Mouse (Mus musculus): ENCODE results near the gene Kdm5c. TPM values are rescaled to one million over a fixed set of nuclear protein-coding genes. Genes with fewer than 3 reads are reported as not detected.
A peak's percentile ranks its signal among the peaks of the same experiment; 100 is the strongest.
"Not testable (repeated sequence)": the region's sequence is repeated elsewhere in the genome, so short reads cannot be mapped to it uniquely, and the experiment has no call there.

The Kdm5c gene
- polyA plus RNA-seq, 1 experiment from 2014 or later, result 48.4 TPM

DNA sequence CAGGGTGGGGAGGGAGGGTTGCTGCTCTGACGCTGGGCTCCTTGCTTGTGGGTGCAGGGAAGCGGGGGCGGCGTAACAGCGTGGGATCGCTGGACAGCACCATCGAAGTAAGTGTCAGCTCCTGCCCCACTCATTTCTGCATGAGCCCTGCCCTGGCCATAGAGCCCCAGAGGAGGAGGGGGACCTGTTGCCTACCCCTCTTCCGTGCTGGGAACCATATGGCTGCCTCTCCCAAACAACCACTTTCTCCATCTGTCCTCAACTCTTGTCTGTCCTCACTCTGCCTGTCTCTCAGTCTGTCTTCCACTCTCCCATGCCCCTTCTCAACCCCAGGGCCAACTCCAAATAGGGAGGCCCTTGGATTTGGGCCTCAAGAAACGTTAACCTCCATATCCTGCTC lies 10.6 kb upstream of the Kdm5c start:
- no peak overlapping the region for H3K27ac ChIP-seq
- H3K4me3 ChIP-seq, result no peak overlapping the region
- H3K9me3 ChIP-seq, result no peaks in the 10 kb centered on the region
- H3K9ac ChIP-seq, result no peak overlapping the region
- 0 out of 2 replicates have a peak, but pooled peaks cover 5% of the 10 kb centered on the region for H3K36me3 ChIP-seq
- H3K4me1 ChIP-seq, result no peaks in the 10 kb centered on the region
- no peak overlapping the region for H3K4me2 ChIP-seq (replicated peaks)
- ATAC-seq (ENCODE audit: low FRiP score, low read depth), result no peak
- WGBS, result 43% methylated on average over 9 of the region's 9 CpGs
- H3K27me3 ChIP-seq, result peaks cover 76% of the 10 kb centered on the region

DNA sequence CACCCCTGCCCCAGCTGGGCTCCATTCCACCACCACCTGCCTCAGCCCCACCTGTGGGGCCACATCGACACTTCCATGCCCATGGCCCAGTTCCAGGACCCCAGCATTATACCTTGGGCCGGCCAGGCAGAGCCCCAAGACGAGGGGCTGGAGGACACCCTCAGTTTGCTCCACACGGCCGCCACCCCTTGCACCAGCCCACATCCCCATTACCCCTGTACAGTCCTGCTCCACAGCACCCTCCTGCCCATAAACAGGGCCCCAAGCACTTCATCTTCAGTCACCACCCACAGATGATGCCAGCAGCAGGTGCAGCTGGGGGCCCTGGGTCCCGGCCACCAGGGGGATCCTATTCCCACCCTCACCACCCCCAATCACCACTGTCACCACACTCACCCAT lies 9.5 kb upstream of the Kdm5c start:
- Histone ChIP-seq H3K9ac (no peak overlapping the region), H3K4me2 (replicated peaks) (no peak overlapping the region), H3K27ac (no peak overlapping the region), H3K4me1 (no peaks in the 10 kb centered on the region), H3K9me3 (no peaks in the 10 kb centered on the region), H3K27me3 (peaks cover 73% of the 10 kb centered on the region), H3K36me3 (0 out of 2 replicates have a peak, but pooled peaks cover 5% of the 10 kb centered on the region), H3K4me3 (no peak overlapping the region)
- WGBS, result 86% methylated on average over 6 of the region's 6 CpGs
- no peak for ATAC-seq (ENCODE audit: low FRiP score, low read depth)

DNA sequence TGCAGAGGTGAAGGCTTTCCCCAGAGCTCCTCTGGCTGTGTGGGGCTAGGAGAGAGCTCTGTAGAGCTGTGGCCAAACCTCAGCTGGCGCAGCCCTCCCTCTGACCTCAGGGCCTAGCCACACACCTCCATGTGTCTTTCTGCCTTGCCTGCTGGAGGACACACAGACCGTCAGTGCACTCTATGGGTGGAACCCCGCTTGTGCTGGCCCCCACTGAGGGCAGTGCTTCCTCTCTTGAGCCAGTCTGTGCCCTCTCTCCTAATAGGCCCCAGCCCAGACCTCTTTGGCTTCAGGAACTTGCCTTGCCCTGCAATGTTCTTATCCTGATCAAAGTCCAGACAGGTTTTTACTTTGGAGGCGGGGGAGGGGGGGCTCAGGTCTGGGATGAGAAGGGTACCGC lies 8.5 kb upstream of the Kdm5c start:
- peaks cover 64% of the 10 kb centered on the region for H3K27me3 ChIP-seq
- H3K4me1 ChIP-seq, result no peaks in the 10 kb centered on the region
- 0 out of 2 replicates have a peak, but pooled peaks cover 5% of the 10 kb centered on the region for H3K36me3 ChIP-seq
- no peak overlapping the region for H3K27ac ChIP-seq
- whole genome bisulfite sequencing, result 71% methylated on average over 5 of the region's 5 CpGs
- no peak for ATAC-seq (ENCODE audit: low FRiP score, low read depth)
- no peak overlapping the region for H3K4me2 ChIP-seq (replicated peaks)
- no peak overlapping the region for H3K4me3 ChIP-seq
- no peak overlapping the region for H3K9ac ChIP-seq
- H3K9me3 ChIP-seq, result no peaks in the 10 kb centered on the region

DNA sequence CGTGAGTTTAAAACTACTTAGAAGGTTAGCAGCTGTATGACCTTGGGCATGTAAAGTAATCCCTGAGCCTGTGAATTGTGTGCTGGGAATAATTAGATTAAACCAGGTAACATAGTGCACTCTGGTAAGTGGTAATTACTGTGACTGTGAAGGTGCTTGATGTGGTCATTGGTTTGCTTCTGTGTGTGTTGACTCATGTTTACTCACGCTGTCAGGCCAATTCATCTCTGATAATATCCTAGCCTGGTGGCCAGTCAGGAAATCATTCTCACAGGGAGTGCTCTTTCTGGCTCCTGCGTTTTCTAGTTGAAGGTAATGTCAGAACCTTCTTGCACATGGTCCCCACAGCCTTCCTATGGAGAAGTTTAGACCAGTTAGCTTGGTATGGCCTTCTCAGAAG lies 1.3 kb downstream of the Kdm5c start:
- WGBS, result 17% methylated on average over 3 of the region's 3 CpGs
- H3K9me3 ChIP-seq, result no peaks in the 10 kb centered on the region
- H3K27ac ChIP-seq, result no peak overlapping the region
- H3K4me3 ChIP-seq, result peak overlapping the region; percentile 82
- ATAC-seq (ENCODE audit: low FRiP score, low read depth), result no peak
- peak overlapping the region; percentile 95 for H3K9ac ChIP-seq
- peak overlapping the region; percentile 85 for H3K4me2 ChIP-seq (replicated peaks)
- no peaks in the 10 kb centered on the region for H3K27me3 ChIP-seq
- peaks cover 16% of the 10 kb centered on the region for H3K4me1 ChIP-seq
- H3K36me3 ChIP-seq, result peaks cover 17% of the 10 kb centered on the region

DNA sequence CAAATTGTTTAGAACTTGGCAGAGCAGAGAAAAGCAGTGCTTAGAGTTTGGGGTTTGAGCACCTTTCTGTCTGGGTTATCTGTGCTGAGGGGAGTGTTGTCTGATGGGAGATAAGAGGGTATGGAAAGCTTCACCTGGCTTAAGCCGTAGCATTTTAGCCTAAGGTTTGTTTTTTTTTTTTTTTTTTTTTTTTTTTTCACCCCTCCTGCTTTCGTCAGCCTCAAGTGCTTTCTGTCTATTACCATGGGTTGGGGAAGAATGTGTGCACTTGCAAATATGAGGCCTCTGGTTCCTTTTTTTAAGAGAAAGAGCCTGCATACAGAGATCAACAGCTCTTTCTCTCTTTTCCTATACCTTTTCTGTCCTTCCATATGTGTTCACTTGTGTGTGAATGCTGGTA lies 2.9 kb downstream of the Kdm5c start:
- Histone ChIP-seq H3K27ac (no peak overlapping the region), H3K4me3 (0 out of 2 replicates have a peak overlapping the region, but pooled peaks have one; percentile 82), H3K4me2 (replicated peaks) (peak overlapping the region; percentile 85), H3K9me3 (no peaks in the 10 kb centered on the region), H3K9ac (no peak overlapping the region), H3K27me3 (no peaks in the 10 kb centered on the region), H3K36me3 (peaks cover 32% of the 10 kb centered on the region), H3K4me1 (peaks cover 16% of the 10 kb centered on the region)
- ATAC-seq (ENCODE audit: low FRiP score, low read depth), result no peak
- 84% methylated on average over 2 of the region's 2 CpGs for WGBS

DNA sequence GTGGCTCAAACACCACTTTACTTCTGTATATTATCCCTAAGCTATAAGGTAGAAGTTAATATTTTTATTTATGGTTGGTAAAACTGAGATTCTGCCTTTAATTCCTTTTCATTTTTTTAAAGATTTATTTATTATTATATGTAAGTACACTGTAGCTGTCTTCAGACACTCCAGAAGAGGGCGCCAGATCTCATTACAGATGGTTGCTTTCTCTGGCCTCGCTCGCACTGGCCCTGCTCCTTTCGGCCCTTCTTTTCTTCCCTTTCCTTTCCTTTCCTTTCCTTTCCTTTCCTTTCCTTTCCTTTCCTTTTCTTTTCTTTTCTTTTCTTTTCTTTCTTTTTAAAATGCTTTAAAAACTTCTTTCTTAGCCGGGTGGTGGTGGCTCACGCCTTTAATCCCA lies 10.3 kb downstream of the Kdm5c start:
- not testable (repeated sequence) for H3K27ac ChIP-seq; H3K9me3 ChIP-seq; H3K9ac ChIP-seq; H3K4me2 ChIP-seq (replicated peaks); H3K27me3 ChIP-seq; H3K4me3 ChIP-seq; ATAC-seq (ENCODE audit: low FRiP score, low read depth); H3K4me1 ChIP-seq
- 87% methylated on average over 6 of the region's 6 CpGs for WGBS
- H3K36me3 ChIP-seq, result peaks cover 89% of the 10 kb centered on the region

DNA sequence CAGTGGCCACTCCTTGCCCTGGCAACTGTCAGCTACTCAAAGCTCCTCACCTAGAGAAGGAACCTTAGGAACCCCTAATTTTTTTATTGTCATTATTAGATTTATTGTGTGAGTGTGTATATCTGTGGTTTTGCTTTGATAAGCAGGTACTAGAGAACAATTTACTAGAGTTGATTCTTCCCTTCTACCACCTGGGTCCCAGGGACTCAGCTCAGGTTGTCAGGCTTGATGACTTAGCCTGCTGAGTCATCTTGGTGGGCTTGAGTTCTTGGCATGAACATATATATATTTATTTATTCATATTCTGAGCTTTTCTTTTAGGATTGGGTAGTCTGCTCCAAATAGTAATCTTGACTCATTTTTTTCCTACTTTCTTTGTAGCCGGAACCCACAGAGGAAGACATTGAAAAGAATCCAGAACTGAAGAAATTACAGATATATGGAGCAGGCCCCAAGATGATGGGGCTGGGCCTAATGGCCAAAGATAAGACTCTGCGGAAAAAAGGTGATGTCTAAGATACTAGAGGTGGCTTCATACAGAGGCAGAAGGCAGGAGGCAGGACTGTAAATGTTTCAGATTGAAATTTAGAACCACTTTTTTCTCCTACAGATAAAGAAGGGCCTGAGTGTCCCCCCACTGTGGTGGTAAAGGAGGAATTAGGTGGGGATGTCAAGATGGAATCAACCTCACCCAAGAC lies 11.8 kb downstream of the Kdm5c start:
- H3K9ac ChIP-seq, result no peak overlapping the region
- H3K36me3 ChIP-seq, result peaks cover 88% of the 10 kb centered on the region
- H3K27me3 ChIP-seq, result no peaks in the 10 kb centered on the region
- ATAC-seq (ENCODE audit: low FRiP score, low read depth), result no peak
- H3K27ac ChIP-seq, result no peak overlapping the region
- H3K9me3 ChIP-seq, result no peaks in the 10 kb centered on the region
- no peak overlapping the region for H3K4me3 ChIP-seq
- H3K4me1 ChIP-seq, result no peaks in the 10 kb centered on the region
- no peak overlapping the region for H3K4me2 ChIP-seq (replicated peaks)
- WGBS, result 95% methylated on average over 2 of the region's 2 CpGs

DNA sequence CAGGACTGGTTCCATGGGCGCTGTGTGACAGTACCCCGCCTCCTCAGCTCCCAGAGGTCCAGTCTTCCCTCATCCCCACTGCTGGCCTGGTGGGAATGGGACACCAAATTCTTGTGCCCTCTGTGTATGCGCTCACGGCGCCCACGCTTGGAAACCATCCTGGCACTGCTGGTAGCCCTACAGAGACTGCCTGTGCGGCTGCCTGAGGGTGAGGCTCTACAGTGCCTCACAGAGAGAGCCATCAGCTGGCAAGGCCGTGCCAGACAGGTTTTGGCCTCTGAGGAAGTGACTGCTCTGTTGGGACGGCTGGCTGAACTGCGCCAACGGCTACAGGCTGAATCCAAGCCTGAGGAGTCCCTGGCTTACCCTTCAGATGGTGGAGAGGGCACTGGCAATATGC lies 38.4 kb downstream of the Kdm5c start:
- H3K36me3 ChIP-seq, result peaks cover 98% of the 10 kb centered on the region
- 94% methylated on average over 11 of the region's 11 CpGs for WGBS
- no peak overlapping the region for H3K27ac ChIP-seq

DNA sequence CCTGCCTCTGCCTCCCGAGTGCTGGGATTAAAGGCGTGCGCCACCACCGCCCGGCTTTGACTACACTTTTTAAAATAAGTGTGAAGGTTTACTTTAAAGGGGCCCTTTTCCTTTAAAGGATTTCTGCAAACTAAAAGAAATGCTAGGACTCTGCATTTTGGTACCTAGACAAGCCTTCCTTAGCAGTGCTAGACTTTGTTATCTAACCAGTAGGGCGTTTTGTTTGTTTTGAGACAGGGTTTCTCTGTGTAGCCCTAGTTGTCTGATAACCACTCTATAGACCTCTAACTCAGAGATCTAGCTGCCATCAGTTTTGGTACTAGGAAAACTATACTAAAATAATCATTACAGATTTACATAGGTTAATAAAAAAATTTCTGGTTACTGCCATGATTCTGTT lies 46.6 kb downstream of the Kdm5c start:
- no peak for ATAC-seq (ENCODE audit: low FRiP score, low read depth)
- Histone ChIP-seq H3K36me3 (peaks cover 19% of the 10 kb centered on the region), H3K27me3 (no peaks in the 10 kb centered on the region), H3K4me3 (no peak overlapping the region), H3K4me2 (replicated peaks) (no peak overlapping the region), H3K9ac (no peak overlapping the region), H3K9me3 (no peaks in the 10 kb centered on the region), H3K27ac (no peak overlapping the region), H3K4me1 (no peaks in the 10 kb centered on the region)
- 91% methylated on average over 6 of the region's 6 CpGs for WGBS

More for the DNA sequence above, 38.4 kb downstream of the Kdm5c start:
- no peak for ATAC-seq (ENCODE audit: low FRiP score, low read depth)
- Histone ChIP-seq H3K27me3 (no peaks in the 10 kb centered on the region), H3K9ac (no peak overlapping the region), H3K4me1 (no peaks in the 10 kb centered on the region), H3K4me3 (no peak overlapping the region), H3K4me2 (replicated peaks) (no peak overlapping the region), H3K9me3 (no peaks in the 10 kb centered on the region)

DNA sequence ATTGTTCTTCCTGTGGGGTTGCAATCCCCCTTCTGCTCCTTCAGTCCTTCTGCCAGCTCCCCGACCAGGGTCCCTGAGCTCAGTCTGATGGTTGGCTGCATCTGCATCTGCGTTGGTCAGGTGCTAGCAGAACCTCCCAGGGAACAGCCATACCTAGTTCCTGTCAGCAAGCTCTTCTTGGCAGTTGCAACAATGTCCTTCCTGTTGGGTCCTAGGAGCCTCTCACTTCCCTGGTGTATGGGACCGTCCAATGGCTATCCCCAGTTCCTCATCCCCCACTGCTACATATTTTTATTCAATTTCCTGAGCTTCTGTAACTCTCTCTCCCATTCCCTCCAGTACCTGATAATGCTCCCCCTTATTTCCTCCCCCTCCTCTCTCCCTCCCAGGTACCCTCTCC lies 51.9 kb downstream of the Kdm5c start:
- H3K27me3 ChIP-seq, result no peaks in the 10 kb centered on the region
- H3K4me1 ChIP-seq, result no peaks in the 10 kb centered on the region
- no peak overlapping the region for H3K4me2 ChIP-seq (replicated peaks)
- no peaks in the 10 kb centered on the region for H3K9me3 ChIP-seq
- no peak overlapping the region for H3K9ac ChIP-seq
- ATAC-seq (ENCODE audit: low FRiP score, low read depth), result no peak
- 72% methylated on average over 3 of the region's 3 CpGs for WGBS
- no peaks in the 10 kb centered on the region for H3K36me3 ChIP-seq
- no peak overlapping the region for H3K4me3 ChIP-seq
- no peak overlapping the region for H3K27ac ChIP-seq

DNA sequence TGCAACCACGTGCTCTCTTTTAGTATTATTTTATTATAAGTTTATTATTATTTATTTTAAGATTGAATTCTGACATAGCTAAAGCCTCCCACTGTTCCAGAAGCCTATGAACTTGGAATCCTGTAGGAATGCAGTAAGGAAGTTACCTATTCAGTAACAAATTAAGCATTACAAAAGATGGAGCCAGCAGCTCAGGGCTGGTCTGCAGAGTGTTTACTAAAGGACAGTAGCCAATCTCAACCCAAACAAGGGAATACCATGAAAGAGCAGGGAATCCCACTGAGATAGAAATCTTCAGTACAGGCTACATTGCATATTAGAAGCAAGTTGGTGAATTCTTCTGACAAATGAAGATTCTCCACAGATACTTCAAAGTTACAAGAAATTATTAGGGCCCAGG lies 54.2 kb downstream of the Kdm5c start:
- H3K27ac ChIP-seq; H3K4me2 ChIP-seq (replicated peaks); ATAC-seq (ENCODE audit: low FRiP score, low read depth); H3K36me3 ChIP-seq; H3K27me3 ChIP-seq; H3K9ac ChIP-seq; H3K4me1 ChIP-seq; H3K4me3 ChIP-seq; H3K9me3 ChIP-seq: not testable (repeated sequence)
- 48% methylated on average over 1 of the region's 1 CpGs for WGBS

DNA sequence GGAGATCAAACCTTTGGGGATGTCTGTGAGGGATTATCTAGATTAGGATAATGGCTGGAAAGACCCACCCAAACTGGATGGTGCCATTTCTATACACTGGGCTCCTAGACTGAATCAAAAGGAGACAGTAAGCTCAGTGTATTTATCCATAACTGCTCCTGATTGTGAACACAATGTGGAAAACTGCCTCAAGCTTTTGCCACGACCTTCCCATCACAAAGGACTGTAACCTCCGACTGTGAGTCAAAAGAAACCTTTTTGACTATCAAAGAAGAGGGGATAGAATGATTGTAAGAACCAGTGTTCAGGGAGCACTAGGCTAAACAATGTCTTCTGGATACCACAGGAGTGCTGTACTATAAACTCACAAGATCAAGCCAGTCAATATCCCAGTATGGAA lies 73.4 kb downstream of the Kdm5c start:
- H3K36me3 ChIP-seq, result peaks cover 4% of the 10 kb centered on the region; the same call in 1 of the 2 replicates
- no peaks in the 10 kb centered on the region for H3K9me3 ChIP-seq
- H3K27ac ChIP-seq, result no peak overlapping the region
- H3K9ac ChIP-seq, result no peak overlapping the region
- H3K4me2 ChIP-seq (replicated peaks), result no peak overlapping the region
- H3K4me3 ChIP-seq, result no peak overlapping the region
- no peaks in the 10 kb centered on the region for H3K4me1 ChIP-seq
- H3K27me3 ChIP-seq, result peaks cover 14% of the 10 kb centered on the region; the same call in 1 of the 2 replicates
- no peak for ATAC-seq (ENCODE audit: low FRiP score, low read depth)
- 65% methylated on average over 2 of the region's 2 CpGs for WGBS

DNA sequence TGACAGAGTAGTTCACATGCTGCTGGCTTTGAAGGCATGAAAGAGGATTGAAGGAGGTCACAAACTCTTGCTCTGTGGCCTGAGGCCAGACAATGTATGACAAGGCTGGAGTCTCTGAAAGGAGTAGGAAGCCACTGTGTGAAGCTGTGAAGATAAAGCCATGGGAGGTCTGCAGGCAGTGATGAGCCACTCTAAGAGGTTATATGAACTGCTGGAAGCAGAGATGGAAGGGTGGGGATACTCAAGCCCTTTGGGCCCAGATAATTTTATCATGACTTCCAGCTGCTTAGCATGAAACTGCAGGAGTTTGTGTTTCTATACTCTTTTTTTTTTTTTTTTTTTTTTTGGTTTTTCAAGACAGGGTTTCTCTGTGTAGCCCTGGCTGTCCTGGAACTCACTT lies 74.6 kb downstream of the Kdm5c start:
- no peak overlapping the region for H3K9ac ChIP-seq
- ATAC-seq (ENCODE audit: low FRiP score, low read depth), result no peak
- H3K9me3 ChIP-seq, result no peaks in the 10 kb centered on the region

More for the DNA sequence above, 74.6 kb downstream of the Kdm5c start:
- Histone ChIP-seq H3K27me3 (peaks cover 11% of the 10 kb centered on the region; the same call in 1 of the 2 replicates), H3K27ac (no peak overlapping the region), H3K4me1 (no peaks in the 10 kb centered on the region), H3K36me3 (peaks cover 4% of the 10 kb centered on the region; the same call in 1 of the 2 replicates), H3K4me2 (replicated peaks) (no peak overlapping the region), H3K4me3 (no peak overlapping the region)
